Mouse (Mus musculus) embryonic stem cell, embryonic (primary cell): ENCODE results near the gene Sgms1.

Experiments
- CTCF ChIA-PET, 4 experiments: fragments of 300-600 bp in 2 of 4; fragments of 350-600 bp in 2 of 4; sonication (Branson Sonifier 250); formaldehyde crosslinking; loops; one replicate each; lab custom pipeline; 2022; ENCODE audit warnings: inconsistent platforms in 2 of 4; lab: Charles Lee
- POLR2A ChIA-PET, 4 experiments: fragments of 300-600 bp in 2 of 4; fragments of 350-600 bp in 2 of 4; sonication (Branson Sonifier 250); formaldehyde crosslinking; loops; one replicate each; lab custom pipeline; 2022; ENCODE audit warnings: antibody characterized with exemption in 4 of 4, inconsistent platforms in 1 of 4; lab: Charles Lee

Gene Sgms1

GRCm38 (mm10) chr19:32345181-32345745, 44.3 kb downstream of the Sgms1 start:
- POLR2A ChIA-PET = interaction anchor here in 2 of 4 experiments (0.6 to 3.1 kb wide), 13 partner anchors 7 to 147 kb away, joined by 3 to 17 read pairs (median 5); partner anchors contain the start of gene Sgms1 (in 2 of the 2)
- CTCF ChIA-PET = interaction anchor here in 1 of 4 experiments (1.4 kb wide), 1 partner anchor 11 kb away, joined by 3 read pairs; no protein-coding TSS in a partner anchor

GRCm38 (mm10) chr19:32344738-32345121, 44.8 kb downstream of the Sgms1 start:
- ChIA-PET POLR2A (interaction anchor here in 2 of 4 experiments (0.6 to 3.1 kb wide), 18 partner anchors 8 to 145 kb away, joined by 3 to 17 read pairs (median 4); partner anchors contain the start of gene Sgms1 (in 1 of the 2)), CTCF (interaction anchor here in 2 of 4 experiments (1.0 to 1.4 kb wide), 2 partner anchors 11 to 12 kb away, joined by 3 read pairs; no protein-coding TSS in a partner anchor)

- CTCF ChIA-PET = interaction anchor here in 3 of 4 experiments (1.0 to 1.4 kb wide), 3 partner anchors 12 to 174 kb away, joined by 3 to 5 read pairs (median 3); no protein-coding TSS in a partner anchor
- POLR2A ChIA-PET = interaction anchor here in 2 of 4 experiments (0.5 to 3.1 kb wide), 20 partner anchors 8 to 146 kb away, joined by 3 to 17 read pairs (median 4); partner anchors contain the start of gene Sgms1 (in 2 of the 2)
Measured at GRCm38 (mm10) chr19:32343937-32344737, 45.4 kb downstream of the Sgms1 start.

- ChIA-PET CTCF (no interaction called here), POLR2A (interaction anchor here in 1 of 4 experiments (3.0 kb wide), 1 partner anchor 23 kb away, joined by 14 read pairs; no protein-coding TSS in a partner anchor)
Measured at GRCm38 (mm10) chr19:32342436-32342835, 47.1 kb downstream of the Sgms1 start.

- CTCF ChIA-PET = interaction anchor here in 1 of 4 experiments (0.6 kb wide), 1 partner anchor 11 kb away, joined by 3 read pairs; no protein-coding TSS in a partner anchor
- POLR2A ChIA-PET = interaction anchor here in 2 of 4 experiments (1.2 kb wide), 3 partner anchors 21 to 80 kb away, joined by 3 read pairs; no protein-coding TSS in a partner anchor
Measured at GRCm38 (mm10) chr19:32341091-32341490, 48.4 kb downstream of the Sgms1 start.

- ChIA-PET CTCF (no interaction called here), POLR2A (interaction anchor here in 1 of 4 experiments (0.8 kb wide), 1 partner anchor 34 kb away, joined by 5 read pairs; no protein-coding TSS in a partner anchor)
Measured at GRCm38 (mm10) chr19:32340168-32340567, 49.3 kb downstream of the Sgms1 start.

GRCm38 (mm10) chr19:32337708-32338107, 51.8 kb downstream of the Sgms1 start:
- CTCF ChIA-PET = interaction anchor here in 1 of 4 experiments (0.5 kb wide), 1 partner anchor 213 kb away, joined by 3 read pairs; no protein-coding TSS in a partner anchor
- POLR2A ChIA-PET = no interaction called here

- CTCF ChIA-PET = no interaction called here
- POLR2A ChIA-PET = interaction anchor here in 2 of 4 experiments (0.6 to 1.5 kb wide), 2 partner anchors 54 to 1837 kb away, joined by 5 to 6 read pairs; partner anchors contain the start of gene Sgms1 (in 1 of the 2)
Measured at GRCm38 (mm10) chr19:32334751-32335150, 54.8 kb downstream of the Sgms1 start.

- CTCF ChIA-PET = interaction anchor here in 1 of 4 experiments (1.7 kb wide), 1 partner anchor 13 kb away, joined by 4 read pairs; no protein-coding TSS in a partner anchor
- POLR2A ChIA-PET = interaction anchor here in 2 of 4 experiments (1.2 to 1.5 kb wide), 3 partner anchors 14 to 56 kb away, joined by 3 to 6 read pairs (median 4); partner anchors contain the start of gene Sgms1 (in 1 of the 2)
Measured at GRCm38 (mm10) chr19:32333544-32333943, 56.0 kb downstream of the Sgms1 start.

- CTCF ChIA-PET = interaction anchor here in 1 of 4 experiments (1.7 kb wide), 1 partner anchor 13 kb away, joined by 4 read pairs; no protein-coding TSS in a partner anchor
- POLR2A ChIA-PET = interaction anchor here in 2 of 4 experiments (0.6 to 2.3 kb wide), 9 partner anchors 11 to 61 kb away, joined by 3 to 9 read pairs (median 4); partner anchors contain the start of gene Sgms1 (in 1 of the 2)
Measured at GRCm38 (mm10) chr19:32332779-32333460, 56.6 kb downstream of the Sgms1 start.

GRCm38 (mm10) chr19:32330231-32330630, 59.3 kb downstream of the Sgms1 start:
- POLR2A ChIA-PET = interaction anchor here in 2 of 4 experiments (3.0 to 4.3 kb wide), 2 partner anchors 10 to 14 kb away, joined by 12 to 15 read pairs; no protein-coding TSS in a partner anchor
- CTCF ChIA-PET = no interaction called here

GRCm38 (mm10) chr19:32329511-32329910, 60.0 kb downstream of the Sgms1 start:
- ChIA-PET CTCF (interaction anchor here in 1 of 4 experiments (1.4 kb wide), 1 partner anchor 9 kb away, joined by 3 read pairs; no protein-coding TSS in a partner anchor), POLR2A (interaction anchor here in 2 of 4 experiments (0.7 to 4.3 kb wide), 5 partner anchors 9 to 82 kb away, joined by 3 to 15 read pairs (median 7); partner anchors contain the start of gene Sgms1 (in 1 of the 2))

- POLR2A ChIA-PET = interaction anchor here in 2 of 4 experiments (0.7 to 4.3 kb wide), 10 partner anchors 8 to 571 kb away, joined by 3 to 15 read pairs (median 4); partner anchors contain the start of gene Sgms1 (in 2 of the 2)
- CTCF ChIA-PET = interaction anchor here in 2 of 4 experiments (0.7 to 1.4 kb wide), 2 partner anchors 8 to 196 kb away, joined by 3 read pairs; no protein-coding TSS in a partner anchor
Measured at GRCm38 (mm10) chr19:32328089-32328828, 61.3 kb downstream of the Sgms1 start.

- ChIA-PET CTCF (no interaction called here), POLR2A (interaction anchor here in 2 of 4 experiments (0.6 to 4.3 kb wide), 8 partner anchors 8 to 348 kb away, joined by 3 to 15 read pairs (median 4); no protein-coding TSS in a partner anchor)
Measured at GRCm38 (mm10) chr19:32326621-32327021, 62.9 kb downstream of the Sgms1 start.

GRCm38 (mm10) chr19:32326156-32326555, 63.4 kb downstream of the Sgms1 start:
- ChIA-PET POLR2A (interaction anchor here in 2 of 4 experiments (0.6 to 4.3 kb wide), 6 partner anchors 18 to 348 kb away, joined by 3 to 15 read pairs (median 4); no protein-coding TSS in a partner anchor), CTCF (no interaction called here)

GRCm38 (mm10) chr19:32325100-32325768, 64.3 kb downstream of the Sgms1 start:
- ChIA-PET POLR2A (interaction anchor here in 1 of 4 experiments (1.6 kb wide), 1 partner anchor 11 kb away, joined by 4 read pairs; no protein-coding TSS in a partner anchor), CTCF (interaction anchor here in 1 of 4 experiments (0.6 kb wide), 1 partner anchor 98 kb away, joined by 4 read pairs; no protein-coding TSS in a partner anchor)
